Mouse (Mus musculus) CH12.LX (cell line): Measurements from ENCODE around the gene Tectb.

Source experiments
- CHD1 ChIP-seq: IDR thresholded peaks from 2 replicates; pipeline ENCODE4 v1.6.1; 2012; ENCODE audit warnings: low read depth, low read length, improper control_type of control experiment, inconsistent platforms
- CTCF ChIP-seq, 2 experiments: IDR thresholded peaks in 1 of 2; conservative IDR thresholded peaks in 1 of 2; 2 replicates each; pipeline ENCODE4 v1.5.1; 2011 to 2012; ENCODE audit warnings: low read depth in 2 of 2, low read length in 2 of 2, improper control_type of control experiment in 1 of 2, inconsistent platforms in 1 of 2, mild to moderate bottlenecking in 1 of 2, moderate library complexity in 1 of 2
- IRF4 ChIP-seq: IDR thresholded peaks from 2 replicates; pipeline ENCODE4 v1.6.1; 2014; ENCODE audit warnings: low read depth, mild to moderate bottlenecking, inconsistent platforms, low read length, improper control_type of control experiment
- JUN ChIP-seq: IDR thresholded peaks from 2 replicates; pipeline ENCODE4 v1.6.1; 2011; ENCODE audit warnings: low read depth, mild to moderate bottlenecking, low read length, improper control_type of control experiment, moderate library complexity; ENCODE audit not compliant: insufficient read depth
- JUND ChIP-seq: conservative IDR thresholded peaks from 2 replicates; pipeline ENCODE4 v1.6.1; 2011; ENCODE audit warnings: low read depth, low read length, improper control_type of control experiment
- MAFK ChIP-seq: IDR thresholded peaks from 2 replicates; pipeline ENCODE4 v1.6.1; 2011; ENCODE audit warnings: low read length, improper control_type of control experiment; ENCODE audit not compliant: insufficient replicate concordance
- MAX ChIP-seq: IDR thresholded peaks from 2 replicates; pipeline ENCODE4 v1.6.1; 2011; ENCODE audit warnings: low read length, improper control_type of control experiment
- MAZ ChIP-seq: IDR thresholded peaks from 2 replicates; pipeline ENCODE4 v1.6.1; 2012; ENCODE audit warnings: low read depth, mild to moderate bottlenecking, inconsistent platforms, low read length, improper control_type of control experiment, moderate library complexity
- MXI1 ChIP-seq: IDR thresholded peaks from 2 replicates; pipeline ENCODE4 v1.6.1; 2011; ENCODE audit warnings: mild to moderate bottlenecking, low read depth, low read length, improper control_type of control experiment
- NRF1 ChIP-seq: IDR thresholded peaks from 2 replicates; pipeline ENCODE4 v1.6.1; 2014; ENCODE audit warnings: low read depth, mild to moderate bottlenecking, inconsistent platforms, low read length, improper control_type of control experiment, moderate library complexity
- POLR2A ChIP-seq: IDR thresholded peaks from 2 replicates; pipeline ENCODE4 v1.6.1; 2011; ENCODE audit warnings: low read depth, mild to moderate bottlenecking, improper control_type of control experiment, low read length
- TCF12 ChIP-seq: IDR thresholded peaks from 2 replicates; pipeline ENCODE4 v1.6.1; 2014; ENCODE audit warnings: low read depth, mild to moderate bottlenecking, inconsistent platforms, low read length, improper control_type of control experiment
- UBTF ChIP-seq: IDR thresholded peaks from 2 replicates; pipeline ENCODE4 v1.6.1; 2012; ENCODE audit warnings: low read depth, mild to moderate bottlenecking, inconsistent platforms, low read length, improper control_type of control experiment, moderate library complexity
- USF2 ChIP-seq: conservative IDR thresholded peaks from 2 replicates; pipeline ENCODE4 v1.6.1; 2011; ENCODE audit warnings: low read depth, low read length, improper control_type of control experiment

DNA sequence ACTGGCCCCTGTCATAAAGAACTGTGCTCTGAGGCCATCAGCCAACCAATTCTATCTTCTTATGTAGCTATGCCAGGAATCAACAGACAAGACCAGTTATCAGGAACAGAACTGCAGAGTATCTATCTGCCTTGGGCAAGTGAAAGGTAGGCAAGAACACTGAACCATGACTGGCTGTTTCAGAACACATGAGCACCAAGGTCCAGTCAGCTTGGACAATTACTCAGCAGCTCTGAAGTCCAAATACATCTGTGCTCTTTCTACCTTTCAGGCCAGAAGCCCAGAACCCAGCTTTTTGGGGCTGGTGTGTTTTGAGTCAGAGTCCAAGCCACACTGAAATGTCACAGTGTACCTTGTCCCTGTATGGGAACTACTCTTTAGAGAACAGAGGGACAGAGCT lies 10.1 kb upstream of the Tectb start:
- TF ChIP-seq POLR2A (no peak), TCF12 (no peak), CTCF (conservative IDR thresholded peaks at IDR 0.05 in 1 of 2, IDR thresholded peaks at IDR 0.05 in 1 of 2; ENCODE audit: low read depth in 2 of 2, low read length in 2 of 2) (no peak), MAX (no peak), IRF4 (no peak), MAFK (no peak), JUN (no peak), USF2 (no peak), CHD1 (no peak), MXI1 (no peak), MAZ (no peak), UBTF (no peak), NRF1 (no peak), JUND (no peak)
